Mouse (Mus musculus) intestine, embryonic 14.5 days (tissue): ENCODE results near the gene Nrbp1. TPM values are rescaled to one million over a fixed set of nuclear protein-coding genes. Genes with fewer than 3 reads are reported as not detected.

Experiments used
- ATAC-seq: fragments of 200-750 bp; cut with Nextera tagmentation; replicated peaks from 2 replicates; pipeline ENCODE4 v1.8.0; 2017; ENCODE audit warnings: low read depth, moderate number of reproducible peaks, moderate TSS enrichment, moderate library complexity; ENCODE audit not compliant: low FRiP score, low TSS enrichment
- DNase-seq: peaks from one replicate; pipeline ENCODE4 v3.0.0-alpha.2; 2018; ENCODE audit warnings: low spot score
- H3K27ac ChIP-seq: fragments of 300-500 bp; sonication (generic); 2 replicates; pipeline ENCODE4 v1.5.1; 2014; ENCODE audit warnings: low read depth, mild to moderate bottlenecking, control low read depth
- H3K27me3 ChIP-seq: fragments of 300-500 bp; sonication (generic); replicated peaks from 2 replicates; pipeline ENCODE4 v1.6.1; 2014; ENCODE audit warnings: low read length, control low read depth; ENCODE audit not compliant: control insufficient read depth, insufficient read depth
- H3K36me3 ChIP-seq: fragments of 300-500 bp; sonication (generic); 2 replicates; pipeline ENCODE4 v1.6.1; 2014; ENCODE audit warnings: low read length, control low read depth; ENCODE audit not compliant: control insufficient read depth, insufficient read depth
- H3K4me1 ChIP-seq: fragments of 300-500 bp; sonication (generic); replicated peaks from 2 replicates; pipeline ENCODE4 v1.6.1; 2014; ENCODE audit warnings: low read length, control low read depth, mixed read lengths; ENCODE audit not compliant: control insufficient read depth, insufficient read depth
- H3K4me2 ChIP-seq: fragments of 300-500 bp; sonication (generic); 2 replicates; pipeline ENCODE4 v1.6.1; 2014; ENCODE audit warnings: low read length
- H3K4me3 ChIP-seq: fragments of 300-500 bp; sonication (generic); 2 replicates; pipeline ENCODE4 v1.5.1; 2014; ENCODE audit warnings: low read depth, low read length, control low read depth, mixed read lengths
- H3K9ac ChIP-seq: fragments of 300-500 bp; sonication (generic); 2 replicates; pipeline ENCODE4 v1.6.1; 2014; ENCODE audit warnings: mild to moderate bottlenecking, low read length
- H3K9me3 ChIP-seq: fragments of 300-500 bp; sonication (generic); 2 replicates; pipeline ENCODE4 v1.6.1; 2016; ENCODE audit warnings: low read length, control low read depth; ENCODE audit not compliant: control insufficient read depth
- WGBS: fragments of 180-500 bp; shearing (Covaris S2); extraction: QIAGEN DNeasy Blood & Tissue Kit; methylation state at CpG from one replicate; pipeline ENCODE4 v1.1.7; 2014; 5-methylcytosine and 5-hydroxymethylcytosine counted together
- polyA plus RNA-seq: library from polyadenylated mRNA; unstranded; fragments of >200 nt; fragmentation: Nextera tagmentation; extraction: Ambion mirVana; gene quantifications from 2 replicates; pipeline ENCODE4 v1.2.1, GENCODE M21; 2014

The Nrbp1 gene
- polyA plus RNA-seq, 1 experiment from 2014 or later = 138 TPM

- Histone ChIP-seq H3K36me3 (peaks cover 81% of the 10 kb centered on the region), H3K9ac (no peak overlapping the region), H3K4me1 (no peaks in the 10 kb centered on the region), H3K27ac (no peak overlapping the region), H3K9me3 (no peaks in the 10 kb centered on the region), H3K4me3 (no peak overlapping the region), H3K4me2 (no peak overlapping the region), H3K27me3 (no peaks in the 10 kb centered on the region)
- ATAC-seq (no peak), DNase-seq (no peak)
- 89% methylated on average over 6 of the region's 6 CpGs for WGBS
These were observed 27.0 kb downstream of the Nrbp1 start for GRCm38 (mm10) chr5:31267686-31268085.

GRCm38 (mm10) chr5:31273018-31273417 lies 32.4 kb downstream of the Nrbp1 start:
- DNase-seq (no peak), ATAC-seq (no peak)
- Histone ChIP-seq H3K27me3 (no peaks in the 10 kb centered on the region), H3K9ac (no peak overlapping the region), H3K27ac (no peak overlapping the region), H3K9me3 (no peaks in the 10 kb centered on the region), H3K4me3 (no peak overlapping the region), H3K36me3 (peaks cover 67% of the 10 kb centered on the region), H3K4me1 (no peaks in the 10 kb centered on the region), H3K4me2 (no peak overlapping the region)
- WGBS = 89% methylated on average over 6 of the region's 6 CpGs

- Histone ChIP-seq H3K36me3 (peaks cover 90% of the 10 kb centered on the region), H3K4me3 (no peak overlapping the region), H3K9ac (no peak overlapping the region), H3K27me3 (no peaks in the 10 kb centered on the region), H3K27ac (no peak overlapping the region), H3K4me1 (no peaks in the 10 kb centered on the region), H3K4me2 (no peak overlapping the region), H3K9me3 (no peaks in the 10 kb centered on the region)
- DNase-seq = no peak
- WGBS = 86% methylated on average over 20 of the region's 20 CpGs
- ATAC-seq = no peak
These were observed 38.8 kb downstream of the Nrbp1 start for GRCm38 (mm10) chr5:31279245-31279988.

- ATAC-seq (no peak), DNase-seq (no peak)
- no peak overlapping the region for H3K9ac ChIP-seq
- H3K4me1 ChIP-seq = peaks cover 9% of the 10 kb centered on the region
- no peaks in the 10 kb centered on the region for H3K27me3 ChIP-seq
- WGBS = 76% methylated on average over 4 of the region's 4 CpGs
- H3K4me3 ChIP-seq = no peak overlapping the region
- H3K27ac ChIP-seq = no peak overlapping the region
- H3K9me3 ChIP-seq = no peaks in the 10 kb centered on the region
- H3K36me3 ChIP-seq = peaks cover 44% of the 10 kb centered on the region
- H3K4me2 ChIP-seq = no peak overlapping the region
These were observed 47.6 kb downstream of the Nrbp1 start for GRCm38 (mm10) chr5:31288225-31288624.

- H3K4me2 ChIP-seq = no peak overlapping the region
- DNase-seq = no peak
- H3K9ac ChIP-seq = no peak overlapping the region
- H3K27me3 ChIP-seq = no peaks in the 10 kb centered on the region
- 85% methylated on average over 3 of the region's 3 CpGs for WGBS
- no peak overlapping the region for H3K4me3 ChIP-seq
- no peak overlapping the region for H3K27ac ChIP-seq
- no peaks in the 10 kb centered on the region for H3K9me3 ChIP-seq
- ATAC-seq = no peak
- H3K36me3 ChIP-seq = peaks cover 44% of the 10 kb centered on the region
- H3K4me1 ChIP-seq = peaks cover 9% of the 10 kb centered on the region
These were observed 48.0 kb downstream of the Nrbp1 start for GRCm38 (mm10) chr5:31288655-31289054.

GRCm38 (mm10) chr5:31289626-31290230 lies 49.1 kb downstream of the Nrbp1 start:
- 71% methylated on average over 3 of the region's 3 CpGs for WGBS
- H3K9me3 ChIP-seq = no peaks in the 10 kb centered on the region
- H3K4me2 ChIP-seq = peak overlapping the region; percentile 86
- DNase-seq = no peak
- H3K27me3 ChIP-seq = no peaks in the 10 kb centered on the region
- H3K4me3 ChIP-seq = no peak overlapping the region
- ATAC-seq = no peak
- H3K4me1 ChIP-seq = peaks cover 13% of the 10 kb centered on the region
- H3K9ac ChIP-seq = peak overlapping the region; percentile 58; the same call in 1 of the 2 replicates
- peaks cover 44% of the 10 kb centered on the region for H3K36me3 ChIP-seq
- H3K27ac ChIP-seq = no peak overlapping the region

GRCm38 (mm10) chr5:31290521-31291360 lies 50.1 kb downstream of the Nrbp1 start, which contains the start of gene Ift172:
Ift172 (minus strand) TSS chr5:31291116.
- no peaks in the 10 kb centered on the region for H3K27me3 ChIP-seq

GRCm38 (mm10) chr5:31291361-31291688 lies 50.7 kb downstream of the Nrbp1 start:
- Histone ChIP-seq H3K27ac (peak overlapping the region; percentile 87), H3K27me3 (no peaks in the 10 kb centered on the region), H3K9ac (peak overlapping the region; percentile 50), H3K4me2 (peak overlapping the region; percentile 86), H3K4me3 (peak overlapping the region; percentile 66), H3K4me1 (peaks cover 18% of the 10 kb centered on the region), H3K9me3 (no peaks in the 10 kb centered on the region), H3K36me3 (peaks cover 28% of the 10 kb centered on the region)
- no peak for ATAC-seq
- WGBS = 4% methylated on average over 9 of the region's 9 CpGs
- DNase-seq = no peak

More at GRCm38 (mm10) chr5:31290521-31291360, 50.1 kb downstream of the Nrbp1 start, which contains the start of gene Ift172:
- Histone ChIP-seq H3K9ac (peak within 1 kb of the TSS; percentile 58), H3K4me2 (peak within 1 kb of the TSS; percentile 86), H3K4me3 (peak within 1 kb of the TSS; percentile 66), H3K9me3 (no peaks in the 10 kb centered on the region), H3K4me1 (peaks cover 18% of the 10 kb centered on the region), H3K27ac (peak within 1 kb of the TSS; percentile 87), H3K36me3 (peaks cover 34% of the 10 kb centered on the region)
- ATAC-seq (peak; percentile 90), DNase-seq (peak; percentile 94)
- 2% methylated on average over 45 of the region's 45 CpGs for WGBS
